Mouse (Mus musculus) telencephalon, adult 2 months (tissue): ENCODE measurements around the gene Chek2.
"Not testable (repeated sequence)": the region's sequence is repeated elsewhere in the genome, so short reads cannot be mapped to it uniquely, and the experiment has no call there.

Experiments
- DNase-seq: peaks from one replicate; pipeline ENCODE4 v3.0.0-alpha.2; 2011; ENCODE audit warnings: low read depth, low spot score

Gene Chek2

GRCm38 (mm10) chr5:110839038-110839677, 621 bp upstream of the Chek2 start:
- no peak for DNase-seq

GRCm38 (mm10) chr5:110840465-110840864, 686 bp downstream of the Chek2 start:
- DNase-seq, result no peak

- DNase-seq, result no peak
Measured at GRCm38 (mm10) chr5:110841046-110841862, 1.5 kb downstream of the Chek2 start.

GRCm38 (mm10) chr5:110852990-110853389, 13.2 kb downstream of the Chek2 start:
- DNase-seq, result no peak

GRCm38 (mm10) chr5:110857091-110857490, 17.3 kb downstream of the Chek2 start:
- DNase-seq, result no peak

- no peak for DNase-seq
Measured at GRCm38 (mm10) chr5:110859013-110859650, 19.4 kb downstream of the Chek2 start.

GRCm38 (mm10) chr5:110860445-110860844, 20.7 kb downstream of the Chek2 start:
- DNase-seq, result no peak

- no peak for DNase-seq
Measured at GRCm38 (mm10) chr5:110868460-110868859, 28.7 kb downstream of the Chek2 start.

- peak; percentile 8 for DNase-seq
Measured at GRCm38 (mm10) chr5:110869242-110869669, 29.5 kb downstream of the Chek2 start.

GRCm38 (mm10) chr5:110873160-110873559, 33.4 kb downstream of the Chek2 start:
- DNase-seq, result peak; percentile 19

- no peak for DNase-seq
Measured at GRCm38 (mm10) chr5:110874711-110875110, 34.9 kb downstream of the Chek2 start.

GRCm38 (mm10) chr5:110875286-110875685, 35.5 kb downstream of the Chek2 start:
- DNase-seq, result no peak

GRCm38 (mm10) chr5:110877666-110878505, 38.1 kb downstream of the Chek2 start:
- DNase-seq, result no peak

- not testable (repeated sequence) for DNase-seq
Measured at GRCm38 (mm10) chr5:110878526-110878925, 38.7 kb downstream of the Chek2 start.

GRCm38 (mm10) chr5:110879042-110879441, 39.3 kb downstream of the Chek2 start:
- no peak for DNase-seq

- DNase-seq, result peak; percentile 28
Measured at GRCm38 (mm10) chr5:110879584-110880374, 40.0 kb downstream of the Chek2 start, which contains the start of gene Ttc28. TSS of gene Ttc28 (plus strand) at chr5:110879803.

- no peak for DNase-seq
Measured at GRCm38 (mm10) chr5:110888596-110888995, 48.8 kb downstream of the Chek2 start.

- no peak for DNase-seq
Measured at GRCm38 (mm10) chr5:110889945-110890344, 50.2 kb downstream of the Chek2 start.

GRCm38 (mm10) chr5:110890561-110890960, 50.8 kb downstream of the Chek2 start:
- DNase-seq, result no peak

GRCm38 (mm10) chr5:110897114-110897788, 57.5 kb downstream of the Chek2 start:
- DNase-seq, result no peak
